Mouse (Mus musculus) hindbrain, embryonic 11.5 days (tissue): ENCODE measurements around the gene Per1. TPM values are rescaled to one million over a fixed set of nuclear protein-coding genes. Genes with fewer than 3 reads are reported as not detected.

Source experiments
- ATAC-seq: fragments of 200-750 bp; cut with Nextera tagmentation; 2 replicates; pipeline ENCODE4 v1.8.0; 2017; ENCODE audit warnings: mild to moderate bottlenecking, moderate TSS enrichment, moderate library complexity; ENCODE audit not compliant: low FRiP score
- DNase-seq: peaks from one replicate; pipeline ENCODE4 v3.0.0-alpha.2; 2015; ENCODE audit warnings: low spot score
- H3K27ac ChIP-seq: fragments of 300-500 bp; sonication (generic); 2 replicates; pipeline ENCODE4 v1.5.1; 2014; ENCODE audit warnings: mild to moderate bottlenecking, low read depth, low read length
- H3K27me3 ChIP-seq: fragments of 300-500 bp; sonication (generic); 2 replicates; pipeline ENCODE4 v1.6.1; 2014; ENCODE audit warnings: mild to moderate bottlenecking, low read length, moderate library complexity, mixed read lengths; ENCODE audit not compliant: control insufficient read depth, insufficient read depth
- H3K36me3 ChIP-seq: fragments of 300-500 bp; sonication (generic); 2 replicates; pipeline ENCODE4 v1.6.1; 2014; ENCODE audit warnings: mild to moderate bottlenecking, low read length, moderate library complexity, mixed read lengths; ENCODE audit not compliant: control insufficient read depth, insufficient read depth
- H3K4me1 ChIP-seq: fragments of 300-500 bp; sonication (generic); replicated peaks from 2 replicates; pipeline ENCODE4 v1.6.1; 2014; ENCODE audit warnings: low read length, mixed read lengths; ENCODE audit not compliant: control insufficient read depth, insufficient read depth
- H3K4me2 ChIP-seq: fragments of 300-500 bp; sonication (generic); replicated peaks from 2 replicates; pipeline ENCODE4 v1.6.1; 2014; ENCODE audit warnings: mild to moderate bottlenecking, low read depth, low read length
- H3K4me3 ChIP-seq: fragments of 300-500 bp; sonication (generic); 2 replicates; pipeline ENCODE4 v1.5.1; 2014; ENCODE audit warnings: low read depth, low read length
- H3K9ac ChIP-seq: fragments of 300-500 bp; sonication (generic); 2 replicates; pipeline ENCODE4 v1.6.1; 2014; ENCODE audit warnings: low read depth, low read length
- H3K9me3 ChIP-seq: fragments of 300-500 bp; sonication (generic); 2 replicates; pipeline ENCODE4 v1.6.1; 2016; ENCODE audit warnings: low read length; ENCODE audit not compliant: control insufficient read depth
- WGBS: fragments of 180-500 bp; shearing (Covaris S2); extraction: QIAGEN DNeasy Blood & Tissue Kit; methylation state at CpG from one replicate; pipeline ENCODE4 v1.1.7; 2014; 5-methylcytosine and 5-hydroxymethylcytosine counted together
- polyA plus RNA-seq: library from polyadenylated mRNA; unstranded; fragments of >200 nt; fragmentation: Nextera tagmentation; extraction: Ambion mirVana; gene quantifications from 2 replicates; pipeline ENCODE4 v1.2.1, GENCODE M21; 2014

The Per1 gene
- polyA plus RNA-seq, 1 experiment from 2014 or later: 7.4 TPM

- no peaks in the 10 kb centered on the region for H3K36me3 ChIP-seq
- ATAC-seq: no peak
- H3K9ac ChIP-seq: no peak overlapping the region; the same call in 1 of the 2 replicates
- 0 out of 2 replicates have a peak overlapping the region, but pooled peaks have one; percentile 64 for H3K27ac ChIP-seq
- peak overlapping the region; percentile 90 for H3K4me2 ChIP-seq
- H3K4me3 ChIP-seq: peak overlapping the region; percentile 50
- H3K9me3 ChIP-seq: no peaks in the 10 kb centered on the region
- WGBS: 22% methylated on average over 8 of the region's 8 CpGs
- DNase-seq: no peak
- H3K27me3 ChIP-seq: no peaks in the 10 kb centered on the region
- peaks cover 32% of the 10 kb centered on the region for H3K4me1 ChIP-seq
These were observed 3.2 kb downstream of the Per1 start for GRCm38 (mm10) chr11:69098039-69098761.

GRCm38 (mm10) chr11:69098762-69099091 is 3.7 kb downstream of the Per1 start:
- peak overlapping the region; percentile 90 for H3K4me2 ChIP-seq
- H3K27ac ChIP-seq: peak overlapping the region; percentile 61
- under 1% methylated on average over 19 of the region's 19 CpGs for WGBS
- no peaks in the 10 kb centered on the region for H3K36me3 ChIP-seq
- H3K9me3 ChIP-seq: no peaks in the 10 kb centered on the region
- peaks cover 32% of the 10 kb centered on the region for H3K4me1 ChIP-seq
- H3K27me3 ChIP-seq: no peaks in the 10 kb centered on the region
- H3K4me3 ChIP-seq: peak overlapping the region; percentile 50
- ATAC-seq (peak; percentile 56), DNase-seq (peak; percentile 94)
- peak overlapping the region; percentile 62 for H3K9ac ChIP-seq

- Histone ChIP-seq H3K4me1 (peaks cover 32% of the 10 kb centered on the region), H3K9ac (peak overlapping the region; percentile 62), H3K4me2 (peak overlapping the region; percentile 90), H3K4me3 (peak overlapping the region; percentile 50), H3K27ac (peak overlapping the region; percentile 61), H3K9me3 (no peaks in the 10 kb centered on the region), H3K36me3 (no peaks in the 10 kb centered on the region), H3K27me3 (no peaks in the 10 kb centered on the region)
- DNase-seq (no peak), ATAC-seq (no peak)
- WGBS: under 1% methylated on average over 22 of the region's 22 CpGs
These were observed 4.3 kb downstream of the Per1 start for GRCm38 (mm10) chr11:69099177-69099914.

GRCm38 (mm10) chr11:69099915-69100345 is 4.9 kb downstream of the Per1 start:
- DNase-seq (peak; percentile 85), ATAC-seq (peak; percentile 18)
- Histone ChIP-seq H3K9ac (peak overlapping the region; percentile 35; the same call in 1 of the 2 replicates), H3K27me3 (no peaks in the 10 kb centered on the region), H3K27ac (peak overlapping the region; percentile 61; the same call in 1 of the 2 replicates), H3K36me3 (no peaks in the 10 kb centered on the region), H3K4me2 (peak overlapping the region; percentile 90), H3K4me3 (peak overlapping the region; percentile 50), H3K9me3 (no peaks in the 10 kb centered on the region), H3K4me1 (peaks cover 32% of the 10 kb centered on the region)
- WGBS: 2% methylated on average over 23 of the region's 23 CpGs

GRCm38 (mm10) chr11:69100639-69101360 is 5.8 kb downstream of the Per1 start:
- no peak for DNase-seq
- no peak overlapping the region for H3K4me2 ChIP-seq
- WGBS: 92% methylated on average over 20 of the region's 20 CpGs
- 0 out of 2 replicates have a peak overlapping the region, but pooled peaks have one; percentile 50 for H3K4me3 ChIP-seq
- no peaks in the 10 kb centered on the region for H3K9me3 ChIP-seq
- ATAC-seq: no peak
- H3K36me3 ChIP-seq: 0 out of 2 replicates have a peak, but pooled peaks cover 2% of the 10 kb centered on the region
- H3K27ac ChIP-seq: no peak overlapping the region
- no peaks in the 10 kb centered on the region for H3K27me3 ChIP-seq
- peaks cover 32% of the 10 kb centered on the region for H3K4me1 ChIP-seq
- no peak overlapping the region for H3K9ac ChIP-seq

- H3K36me3 ChIP-seq: 0 out of 2 replicates have a peak, but pooled peaks cover 2% of the 10 kb centered on the region
- WGBS: 90% methylated on average over 21 of the region's 21 CpGs
- DNase-seq (no peak), ATAC-seq (no peak)
- no peak overlapping the region for H3K4me2 ChIP-seq
- no peak overlapping the region for H3K27ac ChIP-seq
- no peak overlapping the region for H3K4me3 ChIP-seq
- H3K4me1 ChIP-seq: peaks cover 27% of the 10 kb centered on the region
- no peak overlapping the region for H3K9ac ChIP-seq
- no peaks in the 10 kb centered on the region for H3K27me3 ChIP-seq
- H3K9me3 ChIP-seq: no peaks in the 10 kb centered on the region
These were observed 6.8 kb downstream of the Per1 start for GRCm38 (mm10) chr11:69101604-69102402.

- H3K4me1 ChIP-seq: peaks cover 23% of the 10 kb centered on the region
- WGBS: 96% methylated on average over 7 of the region's 7 CpGs
- no peaks in the 10 kb centered on the region for H3K27me3 ChIP-seq
- no peak overlapping the region for H3K4me2 ChIP-seq
- ATAC-seq (no peak), DNase-seq (no peak)
- no peak overlapping the region for H3K4me3 ChIP-seq
- no peak overlapping the region for H3K9ac ChIP-seq
- 0 out of 2 replicates have a peak, but pooled peaks cover 2% of the 10 kb centered on the region for H3K36me3 ChIP-seq
- no peak overlapping the region for H3K27ac ChIP-seq
- H3K9me3 ChIP-seq: no peaks in the 10 kb centered on the region
These were observed 7.3 kb downstream of the Per1 start for GRCm38 (mm10) chr11:69102403-69102725.

- Histone ChIP-seq H3K4me1 (peaks cover 15% of the 10 kb centered on the region), H3K27me3 (no peaks in the 10 kb centered on the region), H3K27ac (no peak overlapping the region), H3K9ac (no peak overlapping the region), H3K36me3 (0 out of 2 replicates have a peak, but pooled peaks cover 2% of the 10 kb centered on the region), H3K4me2 (no peak overlapping the region), H3K9me3 (no peaks in the 10 kb centered on the region), H3K4me3 (no peak overlapping the region)
- ATAC-seq (no peak), DNase-seq (no peak)
- 94% methylated on average over 14 of the region's 14 CpGs for WGBS
These were observed 8.1 kb downstream of the Per1 start for GRCm38 (mm10) chr11:69103121-69103520.
